Mouse (Mus musculus) kidney, adult 2 months (tissue): Measurements from ENCODE around the gene Card11.

Experiments
- CTCF ChIP-seq: fragments of 200-500 bp; conservative IDR thresholded peaks from 2 replicates; pipeline ENCODE4 v1.5.1; 2011; ENCODE audit warnings: low read depth, mild to moderate bottlenecking, control low read depth, low read length, moderate library complexity, mixed read lengths; ENCODE audit not compliant: insufficient read depth, insufficient read length
- POLR2A ChIP-seq: fragments of 200-500 bp; IDR thresholded peaks from one replicate; pipeline ENCODE4 v1.6.1; 2011; ENCODE audit warnings: low read depth, low read length, control low read depth

GRCm38 (mm10) chr5:140917807-140918206 is 82.6 kb downstream of the Card11 start:
- TF ChIP-seq CTCF = no peak
- TF ChIP-seq POLR2A = no peak
